Mouse (Mus musculus) lung, postnatal 0 days (tissue): ENCODE measurements at regions not wholly inside any gene's neighbourhood (a gene's known extent, or its start where the extent isn't known, plus 50 kb on each side); places are given as distances from the start of the nearest gene placed in this dataset.

Experiments used
- ATAC-seq: fragments of 200-750 bp; cut with Nextera tagmentation; 2 replicates; pipeline ENCODE4 v1.8.0; 2017; ENCODE audit warnings: moderate library complexity
- DNase-seq: peaks from one replicate; pipeline ENCODE4 v3.0.0-alpha.2; 2016; ENCODE audit warnings: low spot score
- H3K27ac ChIP-seq: fragments of 300-500 bp; sonication (generic); 2 replicates; pipeline ENCODE4 v1.5.1; 2014; ENCODE audit warnings: antibody characterized with exemption, mild to moderate bottlenecking, low read length, mixed read lengths
- H3K27me3 ChIP-seq: fragments of 300-500 bp; sonication (generic); replicated peaks from 2 replicates; pipeline ENCODE4 v1.6.1; 2014; ENCODE audit warnings: low read length, mixed read lengths; ENCODE audit not compliant: insufficient read depth
- H3K36me3 ChIP-seq: fragments of 300-500 bp; sonication (generic); 2 replicates; pipeline ENCODE4 v1.6.1; 2014; ENCODE audit warnings: low read length, mixed read lengths; ENCODE audit not compliant: insufficient read depth
- H3K4me1 ChIP-seq: fragments of 300-500 bp; sonication (generic); 2 replicates; pipeline ENCODE4 v1.6.1; 2014; ENCODE audit warnings: antibody characterized with exemption, low read depth, low read length, mixed read lengths; ENCODE audit not compliant: insufficient read depth
- H3K4me2 ChIP-seq: fragments of 300-500 bp; sonication (generic); replicated peaks from 2 replicates; pipeline ENCODE4 v1.6.1; 2014; ENCODE audit warnings: low read depth, mild to moderate bottlenecking, low read length, moderate library complexity, mixed read lengths
- H3K4me3 ChIP-seq: fragments of 300-500 bp; sonication (generic); 2 replicates; pipeline ENCODE4 v1.5.1; 2014; ENCODE audit warnings: low read depth, low read length
- H3K9ac ChIP-seq: fragments of 300-500 bp; sonication (generic); replicated peaks from 2 replicates; pipeline ENCODE4 v1.6.1; 2014; ENCODE audit warnings: low read depth, mild to moderate bottlenecking
- H3K9me3 ChIP-seq: fragments of 300-500 bp; sonication (generic); 2 replicates; pipeline ENCODE4 v1.6.1; 2016; ENCODE audit warnings: low read length, mixed read lengths
- CTCF ChIP-seq: IDR thresholded peaks from 2 replicates; pipeline ENCODE4 v1.5.1; 2016; ENCODE audit warnings: antibody characterized with exemption, mild to moderate bottlenecking
- EP300 ChIP-seq: IDR thresholded peaks from 2 replicates; pipeline ENCODE4 v1.6.1; 2016; ENCODE audit warnings: antibody characterized with exemption, mild to moderate bottlenecking, control low read depth
- whole genome bisulfite sequencing: fragments of 180-500 bp; shearing (Covaris S2); extraction: QIAGEN DNeasy Blood & Tissue Kit; methylation state at CpG from one replicate; pipeline ENCODE4 v1.1.7; 2014; 5-methylcytosine and 5-hydroxymethylcytosine counted together

GRCm38 (mm10) chr12:97983390-97983789, 275.9 kb downstream of the Galc start:
- ATAC-seq (no peak), DNase-seq (no peak)
- no peaks in the 10 kb centered on the region for H3K36me3 ChIP-seq
- H3K4me1 ChIP-seq = no peaks in the 10 kb centered on the region
- H3K27me3 ChIP-seq = no peaks in the 10 kb centered on the region
- H3K9me3 ChIP-seq = no peaks in the 10 kb centered on the region
- WGBS = 93% methylated on average over 1 of the region's 1 CpGs
- H3K4me2 ChIP-seq = no peak overlapping the region
- TF ChIP-seq CTCF (no peak), EP300 (no peak)
- no peak overlapping the region for H3K27ac ChIP-seq
- H3K9ac ChIP-seq = no peak overlapping the region
- H3K4me3 ChIP-seq = no peak overlapping the region

- Histone ChIP-seq H3K4me1 (no peaks in the 10 kb centered on the region), H3K9me3 (no peaks in the 10 kb centered on the region), H3K36me3 (no peaks in the 10 kb centered on the region), H3K4me3 (no peak overlapping the region), H3K27me3 (no peaks in the 10 kb centered on the region), H3K27ac (no peak overlapping the region), H3K4me2 (no peak overlapping the region), H3K9ac (no peak overlapping the region)
- TF ChIP-seq EP300 (no peak), CTCF (no peak)
- ATAC-seq (no peak), DNase-seq (no peak)
- WGBS = 77% methylated on average over 3 of the region's 3 CpGs
These were observed 280.6 kb downstream of the Galc start for GRCm38 (mm10) chr12:97978668-97979067.

- Histone ChIP-seq H3K4me1 (no peaks in the 10 kb centered on the region), H3K9me3 (no peaks in the 10 kb centered on the region), H3K4me2 (no peak overlapping the region), H3K27me3 (no peaks in the 10 kb centered on the region), H3K36me3 (no peaks in the 10 kb centered on the region), H3K9ac (no peak overlapping the region), H3K27ac (no peak overlapping the region), H3K4me3 (no peak overlapping the region)
- TF ChIP-seq EP300 (no peak), CTCF (no peak)
- WGBS = 81% methylated on average over 8 of the region's 8 CpGs
- DNase-seq (no peak), ATAC-seq (no peak)
These were observed 281.0 kb downstream of the Galc start for GRCm38 (mm10) chr12:97978178-97978651.

GRCm38 (mm10) chr12:97977633-97978032, 281.6 kb downstream of the Galc start:
- Histone ChIP-seq H3K4me2 (no peak overlapping the region), H3K4me3 (no peak overlapping the region), H3K27me3 (no peaks in the 10 kb centered on the region), H3K4me1 (no peaks in the 10 kb centered on the region), H3K27ac (no peak overlapping the region), H3K9me3 (no peaks in the 10 kb centered on the region), H3K9ac (no peak overlapping the region), H3K36me3 (no peaks in the 10 kb centered on the region)
- ATAC-seq = no peak
- 78% methylated on average over 3 of the region's 3 CpGs for WGBS
- no peak for DNase-seq
- TF ChIP-seq EP300 = no peak
- no peak for TF ChIP-seq CTCF

GRCm38 (mm10) chr12:97973909-97974510, 285.2 kb downstream of the Galc start:
- Histone ChIP-seq H3K4me3 (no peak overlapping the region), H3K36me3 (no peaks in the 10 kb centered on the region), H3K4me1 (no peaks in the 10 kb centered on the region), H3K9me3 (no peaks in the 10 kb centered on the region), H3K9ac (no peak overlapping the region), H3K27me3 (no peaks in the 10 kb centered on the region), H3K27ac (no peak overlapping the region), H3K4me2 (no peak overlapping the region)
- 66% methylated on average over 10 of the region's 10 CpGs for WGBS
- ATAC-seq = no peak
- no peak; the same call in 1 of the 2 replicates for TF ChIP-seq CTCF
- TF ChIP-seq EP300 = no peak
- DNase-seq = no peak

- WGBS = 54% methylated on average over 4 of the region's 4 CpGs
- H3K9me3 ChIP-seq = no peaks in the 10 kb centered on the region
- no peak overlapping the region for H3K27ac ChIP-seq
- no peaks in the 10 kb centered on the region for H3K27me3 ChIP-seq
- no peak for TF ChIP-seq CTCF
- no peak for TF ChIP-seq EP300
- no peak for DNase-seq
- H3K9ac ChIP-seq = no peak overlapping the region
- no peaks in the 10 kb centered on the region for H3K36me3 ChIP-seq
- H3K4me3 ChIP-seq = no peak overlapping the region
- no peaks in the 10 kb centered on the region for H3K4me1 ChIP-seq
- no peak for ATAC-seq
- H3K4me2 ChIP-seq = no peak overlapping the region
These were observed 302.1 kb downstream of the Galc start for GRCm38 (mm10) chr12:97957201-97957600.

- no peak overlapping the region for H3K27ac ChIP-seq
- H3K9ac ChIP-seq = no peak overlapping the region
- no peaks in the 10 kb centered on the region for H3K9me3 ChIP-seq
- 42% methylated on average over 3 of the region's 3 CpGs for WGBS
- H3K36me3 ChIP-seq = no peaks in the 10 kb centered on the region
- no peaks in the 10 kb centered on the region for H3K27me3 ChIP-seq
- TF ChIP-seq CTCF = no peak
- no peak for TF ChIP-seq EP300
- no peak overlapping the region for H3K4me3 ChIP-seq
- H3K4me2 ChIP-seq = no peak overlapping the region
- no peak for ATAC-seq
- no peaks in the 10 kb centered on the region for H3K4me1 ChIP-seq
- DNase-seq = no peak
These were observed 305.9 kb downstream of the Galc start for GRCm38 (mm10) chr12:97953336-97953735.
